Mouse (Mus musculus) megakaryocyte, embryonic 14.5 days (primary cell): ENCODE results near the gene Atf3. TPM values are rescaled to one million over a fixed set of nuclear protein-coding genes. Genes with fewer than 3 reads are reported as not detected.
A peak's percentile ranks its signal among the peaks of the same experiment; 100 is the strongest.

Experiments
- H3K27me3 ChIP-seq: replicated peaks from 2 replicates; pipeline ENCODE3; 2012; ENCODE audit warnings: inconsistent platforms
- H3K36me3 ChIP-seq: replicated peaks from 2 replicates; pipeline ENCODE3; 2012; ENCODE audit warnings: low read length, inconsistent platforms, mixed read lengths
- H3K4me1 ChIP-seq: 2 replicates; pipeline ENCODE4 v1.6.1; 2012; ENCODE audit warnings: inconsistent platforms
- H3K4me3 ChIP-seq: replicated peaks from 2 replicates; pipeline ENCODE3; 2012; ENCODE audit warnings: moderate library complexity, mild to moderate bottlenecking, inconsistent platforms
- H3K9me3 ChIP-seq: 2 replicates; pipeline ENCODE4 v1.6.1; 2012; ENCODE audit warnings: inconsistent platforms
- FLI1 ChIP-seq: IDR thresholded peaks from 2 replicates; pipeline ENCODE4 v1.6.1; 2012; ENCODE audit warnings: low read length, inconsistent platforms, mixed read lengths
- GATA1 ChIP-seq: IDR thresholded peaks from 3 replicates; pipeline ENCODE4 v1.6.1; 2012; ENCODE audit warnings: mixed read lengths, low read length, inconsistent platforms, borderline replicate concordance
- polyA plus RNA-seq: library from polyadenylated mRNA; stranded (reverse); fragments of >175 nt; gene quantifications from 2 replicates; pipeline ENCODE4 v1.2.3, GENCODE M21; 2012; ENCODE audit warnings: low replicate concordance; ENCODE audit not compliant: insufficient read depth

Gene Atf3
- polyA plus RNA-seq, 1 experiment: 9.5 TPM

- H3K36me3 ChIP-seq: no peaks in the 10 kb centered on the region
- H3K9me3 ChIP-seq: no peaks in the 10 kb centered on the region
- H3K27me3 ChIP-seq: peaks cover 98% of the 10 kb centered on the region
- peaks cover 68% of the 10 kb centered on the region for H3K4me1 ChIP-seq
- H3K4me3 ChIP-seq: peak overlapping the region; percentile 94
- TF ChIP-seq FLI1: no peak
- TF ChIP-seq GATA1: no peak
These were observed 33.6 kb downstream of the Atf3 start for GRCm38 (mm10) chr1:191184066-191184815.

GRCm38 (mm10) chr1:191183163-191184065 is 34.4 kb downstream of the Atf3 start:
- Histone ChIP-seq H3K27me3 (peaks cover 98% of the 10 kb centered on the region), H3K4me1 (peaks cover 72% of the 10 kb centered on the region), H3K9me3 (no peaks in the 10 kb centered on the region), H3K4me3 (peak overlapping the region; percentile 94), H3K36me3 (no peaks in the 10 kb centered on the region)
- TF ChIP-seq GATA1 (no peak), FLI1 (no peak)

- H3K9me3 ChIP-seq: no peaks in the 10 kb centered on the region
- H3K4me1 ChIP-seq: peaks cover 75% of the 10 kb centered on the region
- peaks cover 99% of the 10 kb centered on the region for H3K27me3 ChIP-seq
- H3K4me3 ChIP-seq: peak overlapping the region; percentile 94
- no peaks in the 10 kb centered on the region for H3K36me3 ChIP-seq
- TF ChIP-seq GATA1 (no peak), FLI1 (no peak)
These were observed 35.2 kb downstream of the Atf3 start for GRCm38 (mm10) chr1:191182431-191183162.

- no peaks in the 10 kb centered on the region for H3K9me3 ChIP-seq
- peaks cover 76% of the 10 kb centered on the region for H3K4me1 ChIP-seq
- no peak for TF ChIP-seq GATA1
- no peak for TF ChIP-seq FLI1
- H3K36me3 ChIP-seq: no peaks in the 10 kb centered on the region
- H3K27me3 ChIP-seq: peaks cover 99% of the 10 kb centered on the region
- H3K4me3 ChIP-seq: peak overlapping the region; percentile 94
These were observed 36.2 kb downstream of the Atf3 start for GRCm38 (mm10) chr1:191181469-191182259.

- TF ChIP-seq FLI1: no peak
- peaks cover 64% of the 10 kb centered on the region for H3K4me1 ChIP-seq
- H3K36me3 ChIP-seq: no peaks in the 10 kb centered on the region
- no peaks in the 10 kb centered on the region for H3K9me3 ChIP-seq
- H3K27me3 ChIP-seq: peaks cover 98% of the 10 kb centered on the region
- peak overlapping the region; percentile 80 for H3K4me3 ChIP-seq
These were observed 37.4 kb downstream of the Atf3 start for GRCm38 (mm10) chr1:191180397-191180796.

GRCm38 (mm10) chr1:191179846-191180245 is 38.0 kb downstream of the Atf3 start:
- H3K27me3 ChIP-seq: peaks cover 98% of the 10 kb centered on the region
- H3K36me3 ChIP-seq: no peaks in the 10 kb centered on the region
- no peak overlapping the region for H3K4me3 ChIP-seq

GRCm38 (mm10) chr1:191178511-191179188 is 39.2 kb downstream of the Atf3 start:
- H3K9me3 ChIP-seq: no peaks in the 10 kb centered on the region
- peaks cover 47% of the 10 kb centered on the region for H3K4me1 ChIP-seq
- H3K4me3 ChIP-seq: peak overlapping the region; percentile 7
- H3K36me3 ChIP-seq: no peaks in the 10 kb centered on the region
- peaks cover 94% of the 10 kb centered on the region for H3K27me3 ChIP-seq
- TF ChIP-seq GATA1: no peak
- TF ChIP-seq FLI1: no peak

More at GRCm38 (mm10) chr1:191179846-191180245, 38.0 kb downstream of the Atf3 start:
- TF ChIP-seq GATA1: no peak
- TF ChIP-seq FLI1: no peak
- H3K4me1 ChIP-seq: peaks cover 59% of the 10 kb centered on the region
- no peaks in the 10 kb centered on the region for H3K9me3 ChIP-seq

GRCm38 (mm10) chr1:191176887-191177286 is 41.0 kb downstream of the Atf3 start:
- Histone ChIP-seq H3K4me3 (peak overlapping the region; percentile 75), H3K9me3 (no peaks in the 10 kb centered on the region), H3K4me1 (peaks cover 35% of the 10 kb centered on the region), H3K36me3 (no peaks in the 10 kb centered on the region), H3K27me3 (peaks cover 83% of the 10 kb centered on the region)
- TF ChIP-seq GATA1 (no peak), FLI1 (no peak)
